Mouse (Mus musculus) cortical plate, adult 2 months (tissue): ENCODE measurements around the gene Dazap1. TPM values are rescaled to one million over a fixed set of nuclear protein-coding genes. Genes with fewer than 3 reads are reported as not detected.
"Not testable (repeated sequence)": the region's sequence is repeated elsewhere in the genome, so short reads cannot be mapped to it uniquely, and the experiment has no call there.

Experiments used
- H3K27ac ChIP-seq: fragments of 200-500 bp; 2 replicates; pipeline ENCODE4 v1.5.1; 2012; ENCODE audit warnings: low read length, control low read depth, inconsistent platforms; ENCODE audit not compliant: insufficient read depth
- H3K4me1 ChIP-seq: fragments of 200-500 bp; 2 replicates; pipeline ENCODE4 v1.6.1; 2011; ENCODE audit warnings: low read length; ENCODE audit not compliant: control insufficient read depth, insufficient read depth
- H3K4me3 ChIP-seq: fragments of 200-500 bp; 2 replicates; pipeline ENCODE4 v1.5.1; 2011; ENCODE audit warnings: mild to moderate bottlenecking, low read length, control low read depth; ENCODE audit not compliant: insufficient read depth
- CTCF ChIP-seq: fragments of 200-500 bp; IDR thresholded peaks from 2 replicates; pipeline ENCODE4 v1.5.1; 2011; ENCODE audit warnings: mild to moderate bottlenecking, control low read depth, low read length; ENCODE audit not compliant: insufficient read depth; ENCODE audit errors: extremely low read depth
- POLR2A ChIP-seq: fragments of 200-500 bp; IDR thresholded peaks from 2 replicates; pipeline ENCODE4 v1.6.1; 2011; ENCODE audit warnings: mild to moderate bottlenecking, low read length, control low read depth; ENCODE audit not compliant: insufficient read depth; ENCODE audit errors: extremely low read depth
- polyA plus RNA-seq: library from polyadenylated mRNA; depleted of rRNA; stranded (reverse); fragments of >200 nt; gene quantifications from 2 replicates; pipeline ENCODE4 v1.2.3, GENCODE M21; 2012

Gene Dazap1
- polyA plus RNA-seq, 1 experiment = 65.4 TPM

DNA sequence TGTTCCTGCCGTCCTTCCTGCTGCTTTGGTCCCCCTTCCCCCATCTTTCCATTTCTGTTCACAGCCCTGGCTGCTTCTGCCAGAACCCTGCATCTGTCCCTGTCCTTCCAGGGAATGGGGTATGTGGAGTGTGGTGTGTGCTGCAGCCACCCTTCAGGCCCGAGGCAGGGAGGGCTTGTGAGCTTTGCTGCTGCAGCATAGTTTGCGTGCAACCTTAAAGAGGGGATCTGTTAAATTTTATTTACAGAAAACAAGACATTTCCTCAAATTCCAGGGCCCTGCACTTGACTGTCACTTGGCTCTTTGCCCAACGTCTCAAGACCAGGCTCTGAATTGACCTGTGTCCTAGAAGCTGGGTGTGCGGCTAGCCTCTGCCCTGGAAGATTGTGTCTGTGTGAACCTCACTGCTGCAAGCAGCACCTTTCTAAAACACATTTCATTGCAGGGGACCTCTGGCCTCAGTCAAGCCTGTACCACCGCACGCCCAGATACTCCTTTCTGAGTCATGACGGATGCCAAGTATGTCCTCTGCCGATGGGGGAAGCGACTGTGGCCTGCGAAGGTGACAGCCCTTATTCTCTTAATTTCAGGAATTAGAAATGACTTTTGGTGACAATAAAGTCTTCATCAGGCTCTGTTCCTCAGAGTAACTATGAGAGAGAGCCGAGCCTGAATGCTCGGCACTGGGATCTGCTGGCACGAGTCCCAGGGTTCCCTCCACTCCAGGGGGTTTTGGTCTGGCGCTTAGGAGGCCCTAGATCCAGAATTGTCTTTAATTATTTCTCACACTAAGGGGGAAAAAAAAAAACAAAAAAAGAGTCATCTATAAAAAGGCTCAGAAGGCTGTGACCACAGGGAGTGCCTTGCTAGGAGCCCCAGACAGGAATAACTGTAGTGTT is 33.2 kb upstream of the Dazap1 start:
- Histone ChIP-seq H3K4me3 (peak overlapping the region; percentile 80), H3K4me1 (peaks cover 6% of the 10 kb centered on the region; the same call in 1 of the 2 replicates), H3K27ac (no peak overlapping the region)
- TF ChIP-seq POLR2A = no peak
- TF ChIP-seq CTCF = no peak

DNA sequence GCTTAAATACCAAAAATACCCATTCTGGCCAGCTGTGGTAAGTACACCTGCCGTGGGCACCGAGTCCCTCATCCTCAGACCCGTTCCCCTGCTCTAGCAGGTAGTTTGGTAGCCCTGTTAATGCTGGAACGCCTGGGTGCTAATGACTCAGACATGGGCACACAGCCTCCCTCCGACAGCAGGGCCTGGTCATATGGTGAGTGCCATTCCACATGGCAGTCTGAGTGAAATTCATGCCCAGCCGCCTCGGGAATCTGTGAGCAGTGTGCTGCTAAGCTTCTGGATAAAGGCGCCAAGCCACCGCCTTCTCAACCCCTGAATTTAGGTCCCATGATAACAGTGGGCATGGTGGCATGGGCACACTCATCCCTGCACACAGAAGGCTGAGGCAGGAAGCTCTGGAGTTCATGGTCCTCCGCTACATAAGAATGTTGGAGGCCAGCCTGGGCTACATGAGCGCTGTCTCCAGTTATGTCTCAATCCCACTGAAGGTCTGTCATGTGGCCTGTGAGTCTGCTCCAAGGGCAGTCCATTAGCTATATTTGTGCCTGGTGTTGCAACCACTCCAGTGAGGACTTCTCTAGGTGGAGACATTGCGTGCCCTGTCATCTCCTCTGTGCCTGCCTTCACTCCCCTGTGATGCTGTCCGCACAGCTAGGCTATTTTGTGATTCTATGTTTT is 25.0 kb upstream of the Dazap1 start:
- no peak overlapping the region for H3K4me3 ChIP-seq
- no peaks in the 10 kb centered on the region for H3K4me1 ChIP-seq
- no peak overlapping the region for H3K27ac ChIP-seq
- TF ChIP-seq POLR2A = no peak
- TF ChIP-seq CTCF = no peak

DNA sequence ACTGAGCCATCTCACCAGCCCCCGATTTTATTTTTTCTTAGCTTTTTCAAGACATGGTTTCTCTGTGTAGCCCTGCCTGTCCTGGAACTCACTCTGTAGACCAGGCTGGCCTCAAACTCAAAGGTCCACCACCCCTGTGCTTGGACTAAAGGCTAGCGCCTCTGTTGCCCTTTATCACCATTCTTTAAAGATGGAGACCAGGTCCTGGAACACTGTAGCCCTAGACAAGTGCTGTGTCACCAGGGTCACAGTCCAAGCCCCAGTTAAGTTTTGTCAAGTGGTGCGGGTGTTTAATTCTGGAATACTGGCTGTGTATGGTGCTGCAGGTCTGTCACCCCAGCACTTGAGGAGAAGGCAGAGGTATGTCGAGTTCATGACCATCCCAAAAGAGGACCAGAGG is 24.3 kb upstream of the Dazap1 start:
- no peak for TF ChIP-seq CTCF
- no peak for TF ChIP-seq POLR2A
- Histone ChIP-seq H3K4me1 (no peaks in the 10 kb centered on the region), H3K27ac (no peak overlapping the region), H3K4me3 (no peak overlapping the region)

DNA sequence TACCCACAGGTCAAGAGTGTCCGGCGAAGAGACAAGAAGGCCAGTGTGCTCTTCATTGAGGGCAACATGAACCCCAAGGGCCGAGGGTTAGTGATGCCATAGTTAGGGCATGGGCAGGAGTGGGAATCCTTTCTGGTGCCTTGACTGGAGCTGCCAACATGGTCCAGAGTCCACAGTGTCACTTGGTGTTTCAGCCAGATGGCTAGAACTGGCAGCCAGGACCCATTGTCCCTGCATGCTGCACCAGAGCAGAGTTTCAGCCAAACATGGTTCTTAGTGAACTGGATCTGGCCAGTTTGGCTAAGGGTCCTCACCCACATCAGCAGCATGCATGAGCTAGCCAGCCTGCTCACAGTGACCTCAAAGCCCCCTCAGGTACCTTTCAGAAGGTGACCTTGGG is 23.0 kb upstream of the Dazap1 start:
- no peaks in the 10 kb centered on the region for H3K4me1 ChIP-seq
- H3K27ac ChIP-seq = no peak overlapping the region
- H3K4me3 ChIP-seq = no peak overlapping the region
- TF ChIP-seq CTCF (no peak), POLR2A (no peak)

DNA sequence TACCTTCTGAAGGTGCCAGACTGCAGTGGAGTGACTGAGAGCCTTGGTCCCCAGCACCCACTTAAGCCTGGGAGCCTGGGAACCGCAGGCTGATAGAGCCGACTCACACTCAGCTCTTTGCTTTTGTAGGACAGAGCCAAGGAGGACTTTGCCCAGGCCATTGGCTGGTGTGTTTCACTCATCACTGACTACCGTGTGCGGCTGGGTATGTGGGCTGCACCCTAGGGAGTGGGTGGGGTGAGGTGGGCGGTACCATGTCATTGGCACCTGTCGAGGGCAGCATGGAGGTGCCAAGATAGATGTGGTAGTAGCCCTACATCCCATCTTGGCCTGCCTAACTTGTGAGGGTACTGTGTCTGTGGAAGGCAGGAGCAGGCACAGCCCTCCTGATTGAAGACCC is 21.5 kb upstream of the Dazap1 start:
- no peak overlapping the region for H3K27ac ChIP-seq
- no peaks in the 10 kb centered on the region for H3K4me1 ChIP-seq
- TF ChIP-seq POLR2A (no peak), CTCF (no peak)
- no peak overlapping the region for H3K4me3 ChIP-seq

DNA sequence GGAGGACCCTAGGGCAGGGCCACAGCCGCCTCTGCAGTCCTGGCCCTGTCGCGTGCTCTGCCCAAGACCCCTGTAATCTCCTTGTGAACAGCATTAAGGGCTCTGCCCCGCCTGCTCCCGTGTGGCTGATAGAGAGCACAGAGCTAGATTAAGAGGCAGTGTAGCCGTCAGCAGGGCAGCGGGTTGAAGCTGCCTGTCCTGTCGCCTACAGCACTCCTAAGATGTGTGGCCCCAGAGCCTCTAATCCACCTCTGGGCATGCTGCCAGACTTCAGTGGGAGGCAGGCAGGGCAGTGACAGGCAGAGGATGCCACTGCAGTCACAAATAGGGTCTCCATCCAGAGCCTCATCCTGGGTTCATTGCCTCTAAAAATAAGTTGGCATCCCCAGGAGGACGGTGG is 19.2 kb upstream of the Dazap1 start:
- no peak overlapping the region for H3K27ac ChIP-seq
- H3K4me1 ChIP-seq = no peaks in the 10 kb centered on the region
- TF ChIP-seq CTCF = no peak
- TF ChIP-seq POLR2A = no peak
- no peak overlapping the region for H3K4me3 ChIP-seq

DNA sequence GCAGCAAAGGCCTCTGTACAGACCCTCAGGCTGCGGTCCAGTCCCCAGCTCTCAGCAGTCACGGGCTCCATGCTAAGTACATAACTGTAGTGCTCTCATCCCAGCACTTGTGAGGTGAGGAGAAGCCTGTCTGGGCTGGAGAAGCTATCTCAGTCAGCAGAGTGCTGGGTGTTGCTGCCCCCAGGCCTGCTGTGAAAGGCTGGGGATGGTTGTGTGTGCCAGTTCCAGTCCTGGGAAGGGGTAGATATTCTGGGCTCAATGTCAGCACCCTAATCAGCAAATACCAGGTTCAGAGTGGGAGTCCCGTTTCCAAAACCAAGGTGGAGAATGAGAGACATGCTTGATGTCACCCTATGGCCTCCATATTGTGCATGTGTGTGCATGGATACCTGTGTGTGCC is 18.7 kb upstream of the Dazap1 start:
- Histone ChIP-seq H3K27ac (no peak overlapping the region), H3K4me3 (no peak overlapping the region), H3K4me1 (no peaks in the 10 kb centered on the region)
- TF ChIP-seq CTCF = no peak
- no peak for TF ChIP-seq POLR2A

DNA sequence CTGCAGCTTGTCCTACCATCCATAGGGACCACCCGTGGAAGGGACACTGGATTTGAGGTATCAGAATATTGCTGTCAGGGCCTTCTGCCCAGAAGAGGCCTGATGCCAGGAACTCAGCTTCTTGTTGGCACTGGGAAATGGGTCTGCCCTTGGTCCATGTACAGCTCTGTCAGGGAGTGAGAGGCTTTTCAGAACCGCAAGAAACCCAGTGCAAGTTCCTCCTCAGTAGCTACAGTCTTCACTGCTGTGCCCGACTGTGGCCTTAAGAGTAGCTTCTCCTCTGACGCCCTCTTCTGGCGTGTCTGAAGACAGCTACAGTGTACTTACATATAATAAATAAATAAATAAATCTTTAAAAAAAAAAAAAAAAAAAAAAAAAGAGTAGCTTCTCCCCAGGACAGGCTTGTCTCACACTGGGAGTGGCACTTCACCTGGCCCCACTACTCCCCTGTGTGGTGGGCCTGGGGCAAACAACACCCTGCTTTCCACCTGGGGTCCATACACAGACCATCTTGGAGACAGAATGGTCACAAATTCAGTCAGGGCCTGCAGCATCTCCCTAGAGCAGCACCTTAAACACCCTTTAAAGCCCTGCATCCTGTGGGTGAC is 16.4 kb upstream of the Dazap1 start:
- H3K4me1 ChIP-seq = no peaks in the 10 kb centered on the region; the same call in 1 of the 2 replicates
- no peak overlapping the region for H3K27ac ChIP-seq
- TF ChIP-seq CTCF (peak; percentile 45), POLR2A (no peak)
- no peak overlapping the region for H3K4me3 ChIP-seq

DNA sequence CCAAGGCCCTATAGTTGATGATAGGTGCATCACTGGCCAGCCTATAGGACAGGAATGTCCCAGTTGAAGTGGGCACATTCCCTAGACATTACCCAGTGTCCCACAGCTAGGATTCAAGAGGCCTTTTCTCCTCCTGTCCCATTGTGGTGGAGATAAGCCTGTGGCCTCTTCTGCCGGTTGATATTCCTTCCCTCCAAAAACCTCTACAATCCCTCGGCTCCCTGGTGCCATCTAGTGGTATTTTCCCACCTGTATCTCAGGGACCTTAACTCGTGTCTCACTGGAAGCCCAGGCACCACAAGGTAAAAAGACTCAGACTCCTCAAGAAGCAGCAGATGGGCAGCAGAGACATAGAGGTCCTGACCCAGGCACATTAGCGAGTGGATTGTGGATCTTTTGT is 15.7 kb upstream of the Dazap1 start:
- H3K27ac ChIP-seq = no peak overlapping the region
- TF ChIP-seq POLR2A (no peak), CTCF (peak; percentile 87)
- no peak overlapping the region for H3K4me3 ChIP-seq
- H3K4me1 ChIP-seq = peaks cover 5% of the 10 kb centered on the region

DNA sequence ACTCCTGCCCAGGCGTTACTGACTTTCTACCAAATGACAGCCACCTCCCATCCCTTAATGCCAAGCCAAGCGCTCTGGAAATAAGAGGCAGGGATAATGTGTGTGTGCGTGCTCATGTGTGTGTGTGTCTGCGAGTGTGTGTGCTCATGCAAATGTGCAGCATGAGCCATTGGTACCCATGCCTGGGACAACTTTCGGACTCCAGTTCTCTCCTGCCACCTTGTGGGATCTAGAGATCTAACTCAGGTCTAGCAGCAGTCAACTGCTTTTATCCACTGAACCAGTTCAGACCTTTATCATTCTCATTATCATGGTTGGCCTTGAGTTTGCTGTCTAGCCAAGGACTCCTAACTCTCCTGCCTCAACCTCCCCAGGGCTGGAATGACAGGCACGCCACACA is 13.4 kb upstream of the Dazap1 start:
- Histone ChIP-seq H3K4me1 (peaks cover 5% of the 10 kb centered on the region), H3K4me3 (no peak overlapping the region), H3K27ac (no peak overlapping the region)
- no peak for TF ChIP-seq POLR2A
- TF ChIP-seq CTCF = peak; percentile 44

DNA sequence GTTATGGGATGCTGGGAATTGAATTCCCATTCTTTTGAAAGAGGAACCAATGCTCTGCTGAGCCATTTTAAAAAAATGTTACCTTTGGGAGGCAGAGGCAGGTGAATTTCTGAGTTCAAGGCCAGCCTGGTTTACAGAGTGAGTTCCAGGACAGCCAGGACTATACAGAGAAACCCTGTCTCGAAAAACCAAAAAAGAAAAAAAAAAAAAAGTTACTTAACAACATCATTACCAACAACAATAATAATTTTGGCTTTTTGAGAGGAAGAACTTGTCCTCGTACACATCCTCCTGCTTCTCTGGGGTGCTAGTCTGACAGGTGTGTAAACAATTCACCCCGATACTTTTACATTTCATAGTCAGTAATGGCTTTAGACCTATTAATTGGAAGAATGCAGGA is 12.8 kb upstream of the Dazap1 start:
- not testable (repeated sequence) for H3K4me3 ChIP-seq, H3K27ac ChIP-seq, H3K4me1 ChIP-seq
